Mouse (Mus musculus) embryonic facial prominence, embryonic 15.5 days (tissue): ENCODE results near the gene Cfap97d2. TPM values are rescaled to one million over a fixed set of nuclear protein-coding genes. Genes with fewer than 3 reads are reported as not detected.
"Not testable (repeated sequence)": the region's sequence is repeated elsewhere in the genome, so short reads cannot be mapped to it uniquely, and the experiment has no call there.

ENCODE experiments used
- ATAC-seq: fragments of 200-750 bp; cut with Nextera tagmentation; 2 replicates; pipeline ENCODE4 v1.8.0; 2017; ENCODE audit warnings: low read depth, moderate TSS enrichment; ENCODE audit not compliant: insufficient number of reproducible peaks, low FRiP score, low TSS enrichment
- H3K27ac ChIP-seq: fragments of 300-500 bp; sonication (generic); replicated peaks from 2 replicates; pipeline ENCODE4 v1.5.1; 2015; ENCODE audit warnings: mild to moderate bottlenecking, inconsistent platforms
- H3K27me3 ChIP-seq: fragments of 300-500 bp; sonication (generic); 2 replicates; pipeline ENCODE4 v1.6.1; 2015; ENCODE audit warnings: inconsistent platforms
- H3K36me3 ChIP-seq: fragments of 300-500 bp; sonication (generic); 2 replicates; pipeline ENCODE4 v1.6.1; 2015; ENCODE audit warnings: mild to moderate bottlenecking, inconsistent platforms
- H3K4me1 ChIP-seq: fragments of 300-500 bp; sonication (generic); 2 replicates; pipeline ENCODE4 v1.6.1; 2015; ENCODE audit warnings: inconsistent platforms
- H3K4me2 ChIP-seq: fragments of 300-500 bp; sonication (generic); replicated peaks from 2 replicates; pipeline ENCODE4 v1.6.1; 2015; ENCODE audit warnings: mild to moderate bottlenecking, inconsistent platforms
- H3K4me3 ChIP-seq: fragments of 300-500 bp; sonication (generic); replicated peaks from 2 replicates; pipeline ENCODE4 v1.5.1; 2015; ENCODE audit warnings: mild to moderate bottlenecking, inconsistent platforms
- H3K9ac ChIP-seq: fragments of 300-500 bp; sonication (generic); 2 replicates; pipeline ENCODE4 v1.6.1; 2015; ENCODE audit warnings: inconsistent platforms
- H3K9me3 ChIP-seq: fragments of 300-500 bp; sonication (generic); replicated peaks from 2 replicates; pipeline ENCODE4 v1.6.1; 2016; ENCODE audit warnings: inconsistent platforms
- WGBS: fragments of 180-500 bp; shearing (Covaris S2); methylation state at CpG from one replicate; pipeline ENCODE4 v1.1.7; 2015; 5-methylcytosine and 5-hydroxymethylcytosine counted together
- polyA plus RNA-seq: library from polyadenylated mRNA; unstranded; fragments of >200 nt; fragmentation: Nextera tagmentation; extraction: Ambion mirVana; gene quantifications from 2 replicates; pipeline ENCODE4 v1.2.1, GENCODE M21; 2015

Cfap97d2 gene
- polyA plus RNA-seq, 1 experiment from 2014 or later, result 2.3 TPM

- not testable (repeated sequence) for H3K4me2 ChIP-seq, ATAC-seq, H3K9ac ChIP-seq, H3K36me3 ChIP-seq, H3K9me3 ChIP-seq, H3K27me3 ChIP-seq, H3K4me3 ChIP-seq, H3K4me1 ChIP-seq, H3K27ac ChIP-seq
- WGBS, result 69% methylated on average over 6 of the region's 6 CpGs
Measured at GRCm38 (mm10) chr8:13746212-13746611, 40.5 kb downstream of the Cfap97d2 start.

- no peak for ATAC-seq
- no peaks in the 10 kb centered on the region for H3K36me3 ChIP-seq
- no peaks in the 10 kb centered on the region for H3K4me1 ChIP-seq
- H3K27me3 ChIP-seq, result no peaks in the 10 kb centered on the region
- H3K9me3 ChIP-seq, result no peaks in the 10 kb centered on the region
- peak overlapping the region; percentile 52; the same call in 1 of the 2 replicates for H3K27ac ChIP-seq
- H3K4me3 ChIP-seq, result no peak overlapping the region
- WGBS, result 28% methylated on average over 3 of the region's 3 CpGs
- H3K9ac ChIP-seq, result no peak overlapping the region
- no peak overlapping the region for H3K4me2 ChIP-seq
Measured at GRCm38 (mm10) chr8:13747626-13748025, 41.9 kb downstream of the Cfap97d2 start.

- Histone ChIP-seq H3K9me3 (no peaks in the 10 kb centered on the region), H3K27ac (no peak overlapping the region), H3K4me3 (no peak overlapping the region), H3K9ac (no peak overlapping the region), H3K36me3 (no peaks in the 10 kb centered on the region), H3K4me1 (peaks cover 6% of the 10 kb centered on the region), H3K4me2 (no peak overlapping the region), H3K27me3 (no peaks in the 10 kb centered on the region)
- ATAC-seq, result no peak
- WGBS, result 24% methylated on average over 2 of the region's 2 CpGs
Measured at GRCm38 (mm10) chr8:13753680-13754079, 48.0 kb downstream of the Cfap97d2 start.

GRCm38 (mm10) chr8:13756480-13756879 lies 50.8 kb downstream of the Cfap97d2 start:
- no peaks in the 10 kb centered on the region for H3K27me3 ChIP-seq
- H3K9me3 ChIP-seq, result no peaks in the 10 kb centered on the region
- H3K36me3 ChIP-seq, result peaks cover 7% of the 10 kb centered on the region
- no peak overlapping the region for H3K27ac ChIP-seq
- no peak for ATAC-seq
- H3K9ac ChIP-seq, result no peak overlapping the region
- H3K4me1 ChIP-seq, result peaks cover 20% of the 10 kb centered on the region
- 78% methylated on average over 7 of the region's 7 CpGs for WGBS
- H3K4me3 ChIP-seq, result no peak overlapping the region
- H3K4me2 ChIP-seq, result no peak overlapping the region

- H3K4me2 ChIP-seq, result peak within 1 kb of the TSS; percentile 80
Measured at GRCm38 (mm10) chr8:13756982-13757804, 51.5 kb downstream of the Cfap97d2 start, which contains the start of gene Cdc16. Gene Cdc16 (plus strand): TSS chr8:13757676.

GRCm38 (mm10) chr8:13757805-13758727 lies 52.4 kb downstream of the Cfap97d2 start:
- WGBS, result 1% methylated on average over 36 of the region's 38 CpGs
- H3K9ac ChIP-seq, result peak overlapping the region; percentile 100
- no peaks in the 10 kb centered on the region for H3K9me3 ChIP-seq
- H3K4me1 ChIP-seq, result peaks cover 20% of the 10 kb centered on the region
- H3K27me3 ChIP-seq, result no peaks in the 10 kb centered on the region
- peak overlapping the region; percentile 80 for H3K4me2 ChIP-seq
- H3K4me3 ChIP-seq, result peak overlapping the region; percentile 99
- peaks cover 18% of the 10 kb centered on the region for H3K36me3 ChIP-seq
- ATAC-seq, result peak; percentile 72
- H3K27ac ChIP-seq, result peak overlapping the region; percentile 88

More at GRCm38 (mm10) chr8:13756982-13757804, 51.5 kb downstream of the Cfap97d2 start, which contains the start of gene Cdc16:
- Histone ChIP-seq H3K36me3 (peaks cover 10% of the 10 kb centered on the region), H3K27ac (peak within 1 kb of the TSS; percentile 88), H3K9me3 (no peaks in the 10 kb centered on the region), H3K4me1 (peaks cover 20% of the 10 kb centered on the region), H3K9ac (peak within 1 kb of the TSS; percentile 100), H3K4me3 (peak within 1 kb of the TSS; percentile 99), H3K27me3 (no peaks in the 10 kb centered on the region)
- WGBS, result 8% methylated on average over 40 of the region's 40 CpGs
- ATAC-seq, result peak; percentile 93

- no peaks in the 10 kb centered on the region for H3K27me3 ChIP-seq
- no peak overlapping the region for H3K4me2 ChIP-seq
- peaks cover 88% of the 10 kb centered on the region for H3K36me3 ChIP-seq
- H3K9ac ChIP-seq, result no peak overlapping the region
- no peak overlapping the region for H3K4me3 ChIP-seq
- no peak for ATAC-seq
- 81% methylated on average over 11 of the region's 11 CpGs for WGBS
- no peaks in the 10 kb centered on the region for H3K4me1 ChIP-seq
- H3K27ac ChIP-seq, result no peak overlapping the region
- no peaks in the 10 kb centered on the region for H3K9me3 ChIP-seq
Measured at GRCm38 (mm10) chr8:13769206-13769605, 63.5 kb downstream of the Cfap97d2 start.

GRCm38 (mm10) chr8:13780536-13780935 lies 74.8 kb downstream of the Cfap97d2 start:
- no peaks in the 10 kb centered on the region for H3K27me3 ChIP-seq
- H3K4me2 ChIP-seq, result no peak overlapping the region
- H3K4me1 ChIP-seq, result peaks cover 7% of the 10 kb centered on the region
- H3K27ac ChIP-seq, result no peak overlapping the region
- peaks cover 62% of the 10 kb centered on the region for H3K36me3 ChIP-seq
- H3K9ac ChIP-seq, result no peak overlapping the region
- WGBS, result 81% methylated on average over 3 of the region's 3 CpGs
- H3K9me3 ChIP-seq, result no peaks in the 10 kb centered on the region
- H3K4me3 ChIP-seq, result no peak overlapping the region
- ATAC-seq, result no peak

GRCm38 (mm10) chr8:13785250-13785763 lies 79.6 kb downstream of the Cfap97d2 start, which contains the start of gene Upf3a:
Gene Upf3a (plus strand): TSS chr8:13785615.
- under 1% methylated on average over 47 of the region's 47 CpGs for WGBS
- no peaks in the 10 kb centered on the region for H3K27me3 ChIP-seq
- peak; percentile 94 for ATAC-seq
- H3K36me3 ChIP-seq, result peaks cover 42% of the 10 kb centered on the region
- H3K27ac ChIP-seq, result peak within 1 kb of the TSS; percentile 98
- H3K4me2 ChIP-seq, result peak within 1 kb of the TSS; percentile 88
- H3K9ac ChIP-seq, result peak within 1 kb of the TSS; percentile 93
- H3K9me3 ChIP-seq, result no peaks in the 10 kb centered on the region
- peaks cover 11% of the 10 kb centered on the region for H3K4me1 ChIP-seq
- peak within 1 kb of the TSS; percentile 62 for H3K4me3 ChIP-seq

GRCm38 (mm10) chr8:13785764-13786299 lies 80.1 kb downstream of the Cfap97d2 start:
- ATAC-seq, result peak; percentile 94
- Histone ChIP-seq H3K4me3 (peak overlapping the region; percentile 62), H3K27me3 (no peaks in the 10 kb centered on the region), H3K36me3 (peaks cover 37% of the 10 kb centered on the region), H3K9ac (peak overlapping the region; percentile 93), H3K4me2 (peak overlapping the region; percentile 88), H3K9me3 (no peaks in the 10 kb centered on the region), H3K27ac (peak overlapping the region; percentile 98), H3K4me1 (peaks cover 11% of the 10 kb centered on the region)
- WGBS, result 0% methylated on average over 47 of the region's 47 CpGs
